ENCODE assay signal across 10 mouse cellular contexts in the genomic region with DNA sequence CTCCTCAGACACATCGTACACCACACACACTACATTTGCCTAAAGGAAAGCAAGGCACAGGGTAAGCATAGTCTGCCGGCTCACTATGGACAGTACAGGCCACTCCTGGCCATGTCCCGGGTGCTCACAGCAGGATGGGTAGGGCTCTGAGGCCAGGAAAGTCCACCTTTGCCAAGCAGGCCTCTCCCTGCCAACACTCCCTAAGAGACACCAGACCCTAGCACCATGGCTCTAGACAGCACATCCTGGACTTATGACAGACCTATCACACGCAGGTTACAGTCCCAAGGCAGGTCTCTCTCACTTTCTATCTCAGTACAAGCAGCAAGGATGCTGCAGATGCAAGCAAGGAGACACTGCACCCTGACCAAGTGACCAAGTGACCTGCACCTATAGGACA. TPM values are rescaled to one million over a fixed set of nuclear protein-coding genes. Genes with fewer than 3 reads are reported as not detected.
DNase-seq lines count a peak whose midpoint lies in the region; ATAC-seq and TF ChIP-seq lines count a peak whose summit lies in the region.
"Had no signal": no experiment of that assay in that cellular context is flagged by ENCODE, and none has a peak within 500 bp of the region (broad histone marks: within the 10 kb centered on the region; RNA-seq: fewer than 3 reads in every experiment).

No protein-coding gene starts in this region.

- H3K79me3 ChIP-seq in C2C12 (ENCODE audit: low read depth) = peaks cover 5% of the 10 kb centered on the region

- 95% methylated on average over 4 of the region's 4 CpGs for WGBS in forebrain, embryonic 14.5 days
- WGBS in liver, embryonic 13.5 days (ENCODE audit: insufficient replicate concordance) = 84% methylated on average over 4 of the region's 4 CpGs

- peak overlapping the region; percentile 81 for H3K4me2 ChIP-seq in forebrain, embryonic 14.5 days (ENCODE audit: low read length)
- H3K4me2 ChIP-seq in liver, embryonic 13.5 days = peak overlapping the region; percentile 87

- no peak for ATAC-seq in forebrain, embryonic 14.5 days
- no peak for ATAC-seq in liver, embryonic 13.5 days (ENCODE audit: low read depth)

- intact Hi-C loops in gastrocnemius, adult 2 months (cut with DNase I) = no loop called here

- H3K27me3 ChIP-seq in C2C12 (ENCODE audit: control insufficient read depth, insufficient read depth, insufficient read length) = no peaks in the 10 kb centered on the region
- no peaks in the 10 kb centered on the region for H3K27me3 ChIP-seq in forebrain, embryonic 14.5 days (replicated peaks; ENCODE audit: control insufficient read depth, insufficient read depth, low read length)
- H3K27me3 ChIP-seq in liver, embryonic 13.5 days = no peaks in the 10 kb centered on the region

- no peaks in the 10 kb centered on the region for H3K9me3 ChIP-seq in forebrain, embryonic 14.5 days (replicated peaks; ENCODE audit: control insufficient read depth, low read length)
- H3K9me3 ChIP-seq in liver, embryonic 13.5 days (replicated peaks) = no peaks in the 10 kb centered on the region

- H3K36me3 ChIP-seq in C2C12 (ENCODE audit: control insufficient read depth, insufficient read depth) = peaks cover 37% of the 10 kb centered on the region
- H3K36me3 ChIP-seq in forebrain, embryonic 14.5 days (ENCODE audit: control insufficient read depth, insufficient read depth, low read length) = peaks cover 61% of the 10 kb centered on the region
- peaks cover 84% of the 10 kb centered on the region for H3K36me3 ChIP-seq in liver, embryonic 13.5 days

- H3K4me3 ChIP-seq in gastrocnemius, adult 2 months = peak overlapping the region; percentile 98
- H3K4me3 ChIP-seq in C2C12 (ENCODE audit: insufficient read depth, poor library complexity, severe bottlenecking) = peak overlapping the region; percentile 72
- peak overlapping the region; percentile 86 for H3K4me3 ChIP-seq in forebrain, embryonic 14.5 days (ENCODE audit: low read depth, low read length)
- H3K4me3 ChIP-seq in liver, embryonic 13.5 days (replicated peaks) = peak overlapping the region; percentile 74

- H3K27ac ChIP-seq in gastrocnemius, adult 2 months = peak overlapping the region; percentile 97
- H3K27ac ChIP-seq in forebrain, embryonic 14.5 days (ENCODE audit: low read depth, low read length) = no peak overlapping the region
- H3K27ac ChIP-seq in liver, embryonic 13.5 days = peak overlapping the region; percentile 86

- peak; percentile 38 for DNase-seq in gastrocnemius, adult 2 months
- no peak for DNase-seq in gastrocnemius, postnatal 10 days
- no peak for DNase-seq in forebrain, embryonic 14.5 days (ENCODE audit: low spot score)
- no peak for DNase-seq in liver, embryonic 13.5 days
- DNase-seq in spleen, adult 18-20 months = no peak
- DNase-seq in layer of hippocampus, postnatal 36 days = no peak
- no peak for DNase-seq in adrenal gland, postnatal 25 days
- DNase-seq: kidney, postnatal 14 days; retina, postnatal 1 day had no signal

- peaks cover 23% of the 10 kb centered on the region for H3K79me2 ChIP-seq in C2C12 (ENCODE audit: control insufficient read depth, insufficient read depth)

- no peak for TF ChIP-seq CTCF in gastrocnemius, adult 2 months (IDR thresholded peaks at IDR 0.05)
- no peak for TF ChIP-seq CTCF in C2C12 (IDR thresholded peaks at IDR 0.05; ENCODE audit: control insufficient read depth, insufficient read depth, insufficient read length)

- H3ac ChIP-seq in C2C12 (ENCODE audit: control insufficient read depth, insufficient read length, low read depth) = peak overlapping the region; percentile 25

- peak overlapping the region; percentile 86; the same call in 1 of the 2 replicates for H3K9ac ChIP-seq in forebrain, embryonic 14.5 days (ENCODE audit: low read length)
- H3K9ac ChIP-seq in liver, embryonic 13.5 days = peak overlapping the region; percentile 81

- peaks cover 7% of the 10 kb centered on the region for H3K4me1 ChIP-seq in forebrain, embryonic 14.5 days (ENCODE audit: control insufficient read depth, insufficient read depth, low read length)
- peaks cover 51% of the 10 kb centered on the region for H3K4me1 ChIP-seq in liver, embryonic 13.5 days (replicated peaks)

TF ChIP-seq in C2C12, 6 proteins besides CTCF, POLR2A, EP300 and RAD21:
- no peak for TF ChIP-seq FOSL1 (IDR thresholded peaks at IDR 0.05; ENCODE audit: insufficient read depth, low read length, poor library complexity, severe bottlenecking)
- no peak for TF ChIP-seq CEBPB (IDR thresholded peaks at IDR 0.05; ENCODE audit: low read depth)
- TF ChIP-seq MYOD1 (IDR thresholded peaks at IDR 0.05; ENCODE audit: control insufficient read depth, insufficient read length, low read depth) = no peak
- TF ChIP-seq MAX (IDR thresholded peaks at IDR 0.05) = no peak
- TF ChIP-seq USF1 (IDR thresholded peaks at IDR 0.05; ENCODE audit: low read depth) = no peak
- TF ChIP-seq MYOG (IDR thresholded peaks at IDR 0.05; ENCODE audit: control insufficient read depth, extremely low read depth, insufficient read length) = no peak

RNA-seq across cellular contexts. Expression of a gene that starts 1.5 kb away (rescaled TPM):
- 10 to 100 TPM; 58.1 to 89.3 TPM for total RNA-seq in gastrocnemius, adult 2 months (2021)
- total RNA-seq in gastrocnemius, postnatal 10 days (2021) = 10 to 100 TPM; 36.8 TPM
- polyA plus RNA-seq in C2C12 (2012; fragmentation: generic; extraction: Trizol) = 33.9 TPM
- polyA plus RNA-seq in forebrain, embryonic 14.5 days (2014; fragmentation: Nextera tagmentation; extraction: Ambion mirVana) = 9.6 and 11.3 TPM in 2 replicates
- 12.8 and 13.5 TPM in 2 replicates for polyA plus RNA-seq in liver, embryonic 13.5 days (2015; fragmentation: Nextera tagmentation; extraction: Ambion mirVana)
- 100 to 1,000 TPM; 102 to 103 TPM for total RNA-seq in layer of hippocampus, postnatal 36 days (2021)
- total RNA-seq in adrenal gland, postnatal 25 days (2021) = 124 and 130 TPM in 2 replicates

RNA-seq across cellular contexts. Expression of a gene that starts 1.6 kb away (rescaled TPM):
- 10 to 100 TPM; 13.0 to 15.9 TPM for total RNA-seq in gastrocnemius, adult 2 months (2021)
- total RNA-seq in gastrocnemius, postnatal 10 days (2021) = 1 to 10 TPM; 5.8 to 7.3 TPM
- polyA plus RNA-seq in C2C12 (2012; fragmentation: generic; extraction: Trizol) = 0.89 TPM
- 5.1 and 6.2 TPM in 2 replicates for polyA plus RNA-seq in forebrain, embryonic 14.5 days (2014; fragmentation: Nextera tagmentation; extraction: Ambion mirVana)
- 0.28 and 0.57 TPM in 2 replicates for polyA plus RNA-seq in liver, embryonic 13.5 days (2015; fragmentation: Nextera tagmentation; extraction: Ambion mirVana)
- 10 to 100 TPM; 29.0 to 30.4 TPM for total RNA-seq in layer of hippocampus, postnatal 36 days (2021)
- total RNA-seq in adrenal gland, postnatal 25 days (2021) = 12.8 and 26.6 TPM in 2 replicates

RNA-seq across cellular contexts. Expression of a gene that starts 6.0 kb away (rescaled TPM):
- total RNA-seq in gastrocnemius, adult 2 months (2021) = 10 to 100 TPM; 17.2 to 20.2 TPM
- total RNA-seq in gastrocnemius, postnatal 10 days (2021) = 10 to 100 TPM in 1 of 2 experiments, 1 to 10 TPM in 1; 9.8 to 10.9 TPM
- 0.40 TPM for polyA plus RNA-seq in C2C12 (2012; fragmentation: generic; extraction: Trizol)
- polyA plus RNA-seq in forebrain, embryonic 14.5 days (2014; fragmentation: Nextera tagmentation; extraction: Ambion mirVana) = 33.6 and 35.4 TPM in 2 replicates
- 0.20 and 0.30 TPM in 2 replicates for polyA plus RNA-seq in liver, embryonic 13.5 days (2015; fragmentation: Nextera tagmentation; extraction: Ambion mirVana)
- total RNA-seq in layer of hippocampus, postnatal 36 days (2021) = 10 to 100 TPM; 47.9 to 49.0 TPM
- total RNA-seq in adrenal gland, postnatal 25 days (2021) = 15.4 and 20.2 TPM in 2 replicates

RNA-seq across cellular contexts. Expression of a gene that starts 9.9 kb away (rescaled TPM):
- 10 to 100 TPM; 85.8 to 93.8 TPM for total RNA-seq in gastrocnemius, adult 2 months (2021)
- total RNA-seq in gastrocnemius, postnatal 10 days (2021) = 10 to 100 TPM; 95.7 to 99.9 TPM
- 246 TPM for polyA plus RNA-seq in C2C12 (2012; fragmentation: generic; extraction: Trizol)
- 315 and 322 TPM in 2 replicates for polyA plus RNA-seq in forebrain, embryonic 14.5 days (2014; fragmentation: Nextera tagmentation; extraction: Ambion mirVana)
- 130 TPM in 2 replicates for polyA plus RNA-seq in liver, embryonic 13.5 days (2015; fragmentation: Nextera tagmentation; extraction: Ambion mirVana)
- 100 to 1,000 TPM; 163 to 164 TPM for total RNA-seq in layer of hippocampus, postnatal 36 days (2021)
- 182 and 205 TPM in 2 replicates for total RNA-seq in adrenal gland, postnatal 25 days (2021)

RNA-seq across cellular contexts. Expression of a gene that starts 14.5 kb away (rescaled TPM):
- 10 to 100 TPM; 11.5 to 13.0 TPM for total RNA-seq in gastrocnemius, adult 2 months (2021)
- 10 to 100 TPM; 22.1 to 25.8 TPM for total RNA-seq in gastrocnemius, postnatal 10 days (2021)
- 10.8 TPM for polyA plus RNA-seq in C2C12 (2012; fragmentation: generic; extraction: Trizol)
- 56.6 and 56.9 TPM in 2 replicates for polyA plus RNA-seq in forebrain, embryonic 14.5 days (2014; fragmentation: Nextera tagmentation; extraction: Ambion mirVana)
- 21.7 and 26.9 TPM in 2 replicates for polyA plus RNA-seq in liver, embryonic 13.5 days (2015; fragmentation: Nextera tagmentation; extraction: Ambion mirVana)
- 10 to 100 TPM; 58.1 to 61.0 TPM for total RNA-seq in layer of hippocampus, postnatal 36 days (2021)
- total RNA-seq in adrenal gland, postnatal 25 days (2021) = 92.9 and 104 TPM in 2 replicates
